Mouse (Mus musculus) lung, postnatal 4 days (tissue): ENCODE measurements at regions not wholly inside any gene's neighbourhood (a gene's known extent, or its start where the extent isn't known, plus 50 kb on each side); places are given as distances from the start of the nearest gene placed in this dataset.

Experiments
- DNase-seq, 2 experiments: peaks; one replicate each; pipeline ENCODE4 v3.0.0; 2021

DNA sequence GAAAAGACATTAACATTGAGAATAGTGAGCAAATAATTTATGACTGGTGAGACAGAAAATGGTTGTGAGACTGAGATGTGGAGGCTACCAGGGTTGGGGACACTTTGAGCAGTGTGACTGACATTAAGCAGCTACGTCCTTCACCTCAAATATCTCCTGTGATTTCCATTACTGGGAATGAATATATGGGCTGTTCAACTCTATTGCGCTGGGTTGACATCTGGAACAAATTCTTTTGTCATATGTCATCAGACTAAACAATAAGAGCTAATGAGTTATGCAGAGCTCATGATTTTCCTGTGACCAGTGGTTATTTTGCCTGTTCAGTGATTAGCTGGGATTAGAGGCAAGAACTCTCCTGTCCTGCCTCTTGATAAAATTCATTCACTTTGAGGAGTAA lies 593.9 kb upstream of the Castor2 start:
- DNase-seq, result no peak

DNA sequence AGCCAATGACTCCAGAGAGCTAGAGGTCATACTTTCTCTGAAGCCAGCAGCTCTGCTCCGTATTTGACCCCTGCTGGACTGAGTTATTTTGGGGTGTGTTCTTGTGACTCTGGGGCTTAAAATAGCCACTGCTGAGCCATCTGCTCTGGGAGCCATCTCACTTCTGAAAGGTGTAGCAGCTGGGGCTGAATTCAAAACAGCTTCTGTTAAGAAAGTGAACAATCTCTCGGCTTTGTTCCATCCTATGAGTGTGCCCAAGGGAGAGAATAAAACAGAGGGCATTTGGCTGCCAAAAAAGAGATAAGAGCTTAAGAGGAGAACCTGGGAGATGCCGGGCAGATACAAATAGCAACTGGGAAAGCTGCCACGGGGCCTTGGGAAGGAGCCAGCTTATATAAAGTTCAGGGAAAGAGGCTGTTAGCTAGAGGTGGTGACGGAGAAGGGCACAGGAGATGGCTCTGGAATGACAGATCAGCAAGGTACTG lies 611.7 kb upstream of the Castor2 start:
- peak in 1 of 2 experiments; percentile 22 for DNase-seq

DNA sequence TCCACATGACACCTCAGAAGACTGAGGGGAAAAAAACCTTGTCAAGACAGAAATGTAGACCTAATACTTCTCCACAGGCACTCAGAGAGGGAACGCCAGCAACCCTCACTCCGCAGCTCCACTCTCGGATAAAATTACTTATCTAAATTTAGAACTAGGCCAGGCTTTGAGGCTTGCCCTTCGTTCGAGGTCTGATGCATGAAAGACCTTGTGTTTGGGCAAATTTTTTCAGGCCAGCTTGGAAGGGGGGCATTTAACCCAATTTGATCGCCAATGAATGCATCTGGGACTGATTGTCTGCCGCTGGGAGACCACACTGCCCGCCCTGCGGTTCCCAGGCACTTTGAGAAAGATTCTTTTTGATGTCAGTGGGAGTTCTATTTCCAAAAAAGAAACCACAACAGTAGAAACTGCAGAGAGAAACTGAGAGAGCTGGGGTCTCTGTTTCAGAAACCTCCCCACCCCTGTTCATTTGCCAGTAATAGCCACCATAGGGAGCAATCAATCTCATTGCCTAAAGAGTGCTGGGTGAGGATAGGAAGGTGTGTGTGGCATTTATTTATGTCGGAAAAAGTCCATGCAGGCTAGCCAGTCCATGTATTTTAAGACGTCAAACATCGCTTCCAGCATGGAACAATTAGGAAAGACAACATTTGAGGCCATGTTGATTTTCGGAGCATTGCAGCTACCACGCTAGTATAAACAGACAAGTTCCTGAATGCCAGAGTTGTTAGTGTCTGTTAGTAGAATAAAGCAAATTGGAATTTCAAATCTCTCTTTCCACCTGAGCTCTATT lies 617.0 kb upstream of the Castor2 start:
- DNase-seq, result no peak

DNA sequence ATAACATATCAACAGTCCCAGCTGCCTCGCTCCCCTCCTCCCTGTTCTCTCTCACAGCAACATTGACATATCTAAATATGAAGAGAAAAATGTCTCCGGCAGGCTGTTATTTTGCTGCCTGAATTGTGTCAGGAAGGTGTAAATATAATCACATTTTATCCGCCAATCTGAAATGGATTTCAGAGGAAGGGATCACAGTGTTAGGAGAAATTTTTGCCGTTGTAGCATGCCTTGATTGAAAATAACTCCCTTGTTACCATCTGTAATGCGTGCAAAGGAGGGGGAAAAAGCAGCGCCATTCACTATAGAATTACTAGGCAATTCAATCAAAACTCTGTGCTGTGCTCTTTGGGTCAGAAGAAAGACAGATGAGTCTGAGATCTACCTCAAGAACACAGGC lies 620.3 kb upstream of the Castor2 start:
- DNase-seq, result no peak

GRCm38 (mm10) chr5:133453349-133454049 lies 646.0 kb upstream of the Castor2 start:
- DNase-seq, result no peak

- no peak for DNase-seq
These were observed 649.6 kb upstream of the Castor2 start for GRCm38 (mm10) chr5:133449926-133450325.

DNA sequence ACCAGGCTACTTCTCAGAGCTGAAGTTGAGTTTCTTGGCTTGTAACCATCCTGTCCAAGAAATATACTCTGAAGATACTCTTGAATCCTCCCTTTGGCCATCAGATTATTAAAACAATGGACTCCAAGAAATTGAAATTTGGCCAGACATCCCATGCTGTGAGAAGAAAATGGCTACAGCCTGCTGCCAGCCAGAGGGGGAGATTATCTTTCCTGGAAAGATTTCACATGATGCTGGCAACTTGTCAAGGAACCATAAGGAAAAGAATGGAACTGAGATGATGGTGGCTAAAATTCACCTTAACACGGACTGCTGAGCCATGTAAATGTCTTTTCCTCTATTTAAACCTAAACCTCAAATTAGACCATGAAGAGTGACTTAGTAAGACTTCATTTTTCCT lies 698.7 kb upstream of the Castor2 start:
- DNase-seq, result no peak

DNA sequence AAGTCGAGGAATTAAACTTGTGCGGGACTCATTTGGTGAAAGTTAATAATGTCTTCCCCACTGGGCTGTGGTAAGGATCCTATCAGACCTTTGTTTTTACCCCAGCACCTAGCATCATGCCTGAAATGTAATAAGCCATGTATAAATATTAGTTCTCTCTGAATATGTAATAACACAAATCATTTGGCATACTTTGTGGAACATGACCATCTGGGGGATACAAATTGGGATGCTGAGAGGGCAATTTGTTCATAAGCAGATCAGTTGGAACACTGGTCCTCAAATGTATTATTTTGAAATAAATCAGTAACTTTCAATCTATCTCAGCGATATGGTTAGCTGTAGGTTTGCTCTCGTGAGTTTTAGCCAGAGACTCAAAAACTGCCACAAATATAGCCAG lies 709.6 kb upstream of the Castor2 start:
- no peak for DNase-seq

- no peak for DNase-seq
These were observed 710.3 kb upstream of the Castor2 start for GRCm38 (mm10) chr5:133389023-133389840.

GRCm38 (mm10) chr5:133385374-133386349 lies 713.8 kb upstream of the Castor2 start:
- peak; percentile 12 to 45 for DNase-seq

- DNase-seq, result no peak
These were observed 733.7 kb upstream of the Castor2 start for GRCm38 (mm10) chr5:133365771-133366170.

- no peak for DNase-seq
These were observed 752.0 kb upstream of the Castor2 start for GRCm38 (mm10) chr5:133347516-133347915.

DNA sequence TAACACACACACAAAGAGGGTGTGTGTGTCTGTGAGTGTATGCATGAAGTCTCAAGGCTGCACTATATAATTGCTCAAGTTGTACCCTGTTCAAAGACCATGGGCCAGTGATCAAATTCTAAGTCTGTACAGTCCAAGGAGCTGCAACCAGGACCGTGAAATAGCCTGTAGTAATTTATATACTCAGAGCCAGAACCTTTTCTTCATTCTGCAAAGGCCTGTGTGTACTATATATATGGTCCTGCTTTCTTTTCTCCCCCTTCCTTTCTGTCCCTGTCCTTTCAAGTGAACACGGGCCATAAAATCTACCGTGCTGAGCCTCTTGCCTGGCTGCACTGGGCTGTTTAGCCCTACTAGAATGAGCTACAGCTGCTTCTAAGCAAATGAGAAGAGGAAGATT lies 757.5 kb upstream of the Castor2 start:
- no peak for DNase-seq

DNA sequence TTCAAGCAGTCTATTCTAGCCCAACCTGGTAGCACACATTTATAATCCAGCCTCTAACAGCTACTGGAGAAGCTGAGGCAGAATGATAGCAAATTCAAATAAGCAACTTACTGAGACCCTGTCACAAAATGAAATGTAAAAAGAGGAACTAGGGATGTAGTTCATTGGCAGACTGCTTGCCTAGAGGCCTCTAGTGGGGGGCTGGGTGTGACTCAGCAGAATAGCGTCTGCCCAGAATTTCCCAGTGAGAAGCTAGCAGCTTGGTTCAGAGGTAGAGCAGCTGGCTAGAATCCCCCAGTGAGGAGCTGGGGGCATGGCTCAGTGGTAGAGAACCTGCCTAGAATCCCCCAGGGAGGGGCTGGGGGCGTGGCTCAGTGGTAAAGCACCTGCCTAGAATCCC lies 777.5 kb upstream of the Auts2 start:
- DNase-seq, result no peak

- DNase-seq, result no peak
These were observed 777.1 kb upstream of the Auts2 start for GRCm38 (mm10) chr5:133320206-133320605.

- no peak for DNase-seq
These were observed 770.9 kb upstream of the Auts2 start for GRCm38 (mm10) chr5:133314031-133314430.

DNA sequence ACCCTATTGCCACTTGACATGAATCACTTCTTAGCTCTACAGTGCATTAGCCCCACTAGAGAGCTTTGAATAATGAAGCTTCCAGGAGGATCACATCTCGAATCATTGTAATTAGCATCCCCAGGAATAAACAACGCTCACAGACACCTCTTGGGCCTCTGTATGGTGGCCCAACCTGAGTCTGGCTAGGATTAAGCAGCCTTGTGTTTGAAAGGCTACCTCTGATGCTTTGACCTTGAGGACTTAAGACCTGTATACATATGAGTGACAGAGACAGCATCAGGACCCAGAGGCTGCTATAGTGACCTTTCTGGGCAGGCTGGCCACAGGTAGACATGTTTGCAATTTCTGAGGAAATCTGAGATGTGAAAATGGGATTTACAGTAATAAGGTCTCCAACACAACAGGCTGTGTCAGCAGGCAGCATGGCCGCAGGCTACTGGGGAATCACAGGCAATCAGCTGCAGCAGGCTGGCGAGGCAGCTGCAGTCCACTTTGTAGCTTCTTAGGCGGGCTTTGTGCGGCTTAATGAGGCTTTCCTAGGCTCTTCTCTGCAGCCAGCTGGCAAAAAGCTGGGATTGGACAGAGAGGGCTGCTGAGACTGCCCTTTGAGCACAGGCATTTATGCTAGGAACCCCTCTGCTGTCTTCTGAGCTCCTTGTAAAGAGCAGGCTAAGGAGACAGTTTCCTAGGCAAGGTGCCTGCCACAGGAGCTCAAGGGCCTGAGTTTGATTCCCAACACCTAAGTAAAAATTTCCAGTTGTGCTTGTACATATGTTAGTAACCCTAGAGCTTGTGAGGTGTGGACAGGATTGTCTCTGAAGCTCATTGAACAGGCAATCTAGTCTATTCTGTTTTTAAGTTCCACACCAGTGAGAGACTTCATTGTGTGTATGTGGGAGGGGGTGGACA lies 768.1 kb upstream of the Auts2 start:
- DNase-seq, result no peak

GRCm38 (mm10) chr5:133267887-133268286 lies 724.7 kb upstream of the Auts2 start:
- DNase-seq, result peak; percentile 3 to 18

DNA sequence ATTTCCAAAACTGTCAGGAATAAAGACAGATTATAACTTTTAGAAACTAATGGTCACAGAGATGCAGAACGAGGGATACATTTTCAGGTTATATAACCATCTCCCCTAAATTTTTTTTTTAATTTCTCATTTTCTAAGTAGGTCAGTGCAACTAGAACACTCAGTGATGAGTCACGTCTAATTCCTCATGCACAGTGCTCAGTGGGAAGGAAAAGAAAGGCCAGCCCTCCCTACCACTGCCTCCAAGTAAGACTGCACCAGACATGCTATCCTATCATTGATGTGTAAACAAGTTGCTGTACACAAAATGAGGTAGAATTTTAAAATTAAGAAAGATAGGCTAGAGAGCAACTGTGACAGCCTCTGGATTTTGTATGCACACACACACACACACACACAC lies 724.2 kb upstream of the Auts2 start:
- no peak for DNase-seq

DNA sequence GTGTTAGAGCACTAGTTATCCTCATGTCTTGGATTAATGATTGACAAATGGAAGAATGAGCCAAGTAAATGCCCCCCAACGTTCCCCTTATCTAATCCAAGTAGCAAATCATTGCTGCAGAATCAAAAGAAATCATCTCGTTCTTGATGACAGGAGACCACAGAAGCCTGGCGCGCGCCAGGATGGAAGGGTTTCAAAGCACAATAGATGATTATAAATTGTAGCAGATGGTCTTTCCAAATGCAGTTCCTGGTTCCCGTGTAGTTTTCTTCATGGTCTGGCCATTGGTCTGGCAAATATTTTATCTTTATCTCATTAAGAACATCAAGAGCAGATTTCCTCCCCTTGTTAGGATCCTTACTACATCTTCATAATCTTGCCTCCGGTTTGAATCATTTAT lies 721.8 kb upstream of the Auts2 start:
- no peak for DNase-seq

DNA sequence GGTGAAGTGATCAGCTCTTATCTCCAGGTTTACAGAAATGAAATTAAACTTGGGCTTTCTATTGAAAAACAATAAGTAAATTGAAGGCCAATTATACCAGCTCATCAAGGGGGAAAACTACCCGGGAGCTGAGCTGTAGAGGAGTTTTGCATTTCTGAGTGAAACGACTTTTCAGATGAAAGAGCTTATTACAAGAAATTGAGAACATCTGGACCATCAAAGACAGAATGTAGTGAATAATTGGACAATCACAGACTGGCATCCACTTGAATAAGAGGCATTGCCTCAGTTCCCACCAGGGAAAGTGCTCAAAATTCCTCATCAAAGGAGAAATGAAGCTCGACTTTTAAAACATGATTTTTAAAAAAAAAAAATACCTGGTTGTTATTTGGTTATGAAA lies 675.7 kb upstream of the Auts2 start:
- DNase-seq, result no peak
